Mouse (Mus musculus): Measurements from ENCODE around the gene Scp2.

The Scp2 gene

GRCm38 (mm10) chr4:108059601-108060379 is 85.0 kb downstream of the Scp2 start:
- no peak for DNase-seq (ENCODE audit: low spot score)

- peak; percentile 23 for DNase-seq (ENCODE audit: low spot score)
Observed at GRCm38 (mm10) chr4:108058166-108058565, 86.6 kb downstream of the Scp2 start.

DNA sequence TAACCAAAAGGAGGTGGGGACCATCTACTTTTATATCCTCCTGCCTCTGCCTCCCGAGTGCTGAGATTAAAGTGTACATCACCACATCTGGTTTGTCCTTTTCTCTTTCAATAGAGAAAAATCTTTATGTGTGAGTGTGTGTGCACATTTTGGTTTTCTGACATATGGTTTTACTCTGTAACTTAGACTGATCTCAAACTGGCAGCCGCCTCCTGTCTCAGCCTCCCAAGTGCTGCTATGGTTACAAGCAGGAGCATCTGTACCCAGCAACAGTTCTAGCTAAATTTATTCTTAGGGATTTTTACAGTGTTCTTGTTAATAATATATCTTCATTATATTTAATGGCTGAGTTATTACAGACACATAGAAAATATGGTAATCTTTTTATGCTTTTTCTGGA is 87.6 kb downstream of the Scp2 start:
- no peak for DNase-seq (ENCODE audit: low spot score)

- no peak for DNase-seq (ENCODE audit: low spot score)
Observed at GRCm38 (mm10) chr4:108055873-108056272, 88.9 kb downstream of the Scp2 start.

GRCm38 (mm10) chr4:108052673-108053072 is 92.1 kb downstream of the Scp2 start:
- DNase-seq (ENCODE audit: low spot score) = no peak

DNA sequence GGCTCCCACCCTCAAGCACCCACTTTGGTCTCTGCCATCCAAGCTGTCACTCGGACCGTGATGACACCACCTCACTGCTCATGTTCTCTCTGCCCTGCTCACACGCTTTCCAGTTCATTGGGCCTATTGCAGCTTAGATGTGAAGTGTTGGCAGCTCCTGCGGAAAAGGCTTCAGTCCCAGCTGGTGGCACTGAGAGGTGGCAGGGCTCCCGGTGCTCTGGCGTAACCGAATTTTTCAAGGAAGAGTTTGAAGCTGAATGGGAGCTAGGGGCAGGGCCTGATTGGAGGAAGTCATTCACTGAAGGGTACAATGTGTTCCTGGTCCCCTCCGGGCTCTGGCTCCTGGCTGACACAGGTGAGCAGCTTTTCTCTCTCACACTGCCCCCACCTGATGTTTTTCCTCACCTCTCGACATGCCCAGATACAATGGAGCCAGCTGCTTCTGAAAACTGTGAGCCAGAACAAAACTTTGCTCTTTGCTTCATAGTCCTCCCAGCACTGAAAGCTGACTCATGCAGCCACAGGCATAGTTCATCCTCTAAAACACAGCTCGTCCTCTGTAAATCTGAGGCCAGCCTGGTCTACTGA is 93.0 kb downstream of the Scp2 start:
- DNase-seq (ENCODE audit: low spot score) = peak; percentile 21

- DNase-seq (ENCODE audit: low spot score) = no peak
Observed at GRCm38 (mm10) chr4:108046136-108046535, 98.7 kb downstream of the Scp2 start.

DNA sequence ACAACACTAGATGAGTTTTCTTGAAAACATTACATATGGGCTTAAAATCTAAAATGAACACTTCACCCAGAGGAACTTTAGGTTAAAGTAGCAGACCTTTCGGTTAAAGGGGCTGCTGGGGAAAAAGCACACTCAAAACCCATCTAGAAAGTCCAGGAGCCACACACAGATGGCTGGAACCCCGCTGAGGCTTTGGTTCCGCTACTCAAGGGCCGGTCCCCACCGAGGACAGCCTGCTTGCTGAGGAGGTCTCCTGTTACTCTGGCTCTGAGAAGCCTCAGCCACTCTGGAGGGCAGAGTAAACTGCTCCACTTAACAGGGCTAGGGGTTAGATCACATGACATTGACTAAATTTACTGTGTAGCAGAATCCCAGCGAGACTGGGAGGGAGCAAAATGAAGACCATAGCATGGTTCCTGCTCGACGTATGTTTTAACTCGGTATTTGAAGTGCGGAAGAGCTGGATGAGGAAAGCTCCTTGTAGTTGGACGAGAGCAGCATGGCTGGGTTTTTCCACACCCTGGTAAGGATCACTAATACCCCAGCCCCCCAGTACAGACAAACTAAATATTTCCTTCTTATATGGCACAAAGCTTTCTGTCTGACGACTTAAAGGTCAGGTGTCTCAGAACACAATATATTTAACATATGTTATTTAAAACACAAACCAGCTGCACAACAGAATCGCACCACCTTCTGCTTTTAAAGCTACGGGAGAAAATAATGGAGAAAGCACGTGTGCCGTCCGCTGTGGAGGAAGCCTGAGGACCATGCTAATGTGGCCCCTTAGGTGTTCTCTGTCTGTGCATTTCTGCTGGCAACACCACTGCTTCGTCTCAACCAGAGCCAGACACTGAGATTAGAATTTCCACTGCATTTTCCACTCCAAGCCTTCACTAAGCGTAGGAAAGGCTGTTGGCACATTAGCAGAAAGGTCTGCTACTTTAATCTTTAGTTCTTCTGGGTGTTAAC is 99.4 kb downstream of the Scp2 start:
- DNase-seq (ENCODE audit: low spot score) = no peak

- DNase-seq (ENCODE audit: low spot score) = peak; percentile 8
Observed at GRCm38 (mm10) chr4:108037027-108037426, 107.8 kb downstream of the Scp2 start.

GRCm38 (mm10) chr4:108033041-108033764 is 111.6 kb downstream of the Scp2 start:
- DNase-seq (ENCODE audit: low spot score) = peak; percentile 21

GRCm38 (mm10) chr4:108032352-108032849 is 112.4 kb downstream of the Scp2 start:
- DNase-seq (ENCODE audit: low spot score) = no peak

GRCm38 (mm10) chr4:108031502-108032351 is 113.1 kb downstream of the Scp2 start:
- DNase-seq (ENCODE audit: low spot score) = peak; percentile 36

DNA sequence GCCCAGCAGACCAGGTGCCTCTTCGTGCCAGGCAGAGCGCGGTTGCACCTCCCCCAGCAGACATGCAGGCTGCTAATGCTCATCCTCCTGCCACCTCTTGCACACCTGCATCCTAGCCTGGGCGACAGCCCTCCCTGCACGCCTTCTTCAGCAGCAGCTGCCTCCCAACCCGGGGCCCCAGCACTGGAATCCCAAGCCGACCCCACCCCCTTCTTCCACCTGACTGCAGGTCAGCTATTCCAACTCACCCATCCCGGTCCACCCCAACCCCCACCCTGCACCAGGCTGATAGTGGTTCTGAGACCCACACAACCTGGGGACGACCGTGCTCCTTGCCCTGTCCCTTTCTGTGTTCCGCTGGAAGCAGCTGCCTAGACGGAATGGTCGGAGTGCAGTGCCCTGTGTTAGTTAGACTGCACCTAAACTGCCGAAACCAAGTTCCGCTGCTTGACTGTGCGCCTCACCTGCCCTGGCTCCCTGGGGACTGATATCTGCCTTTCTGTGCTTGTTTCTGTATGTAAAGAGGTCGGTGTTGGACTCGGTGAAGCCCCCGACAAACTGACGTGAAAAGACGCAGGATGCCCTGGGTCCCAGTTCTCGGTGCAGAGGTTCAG is 113.8 kb downstream of the Scp2 start:
- DNase-seq (ENCODE audit: low spot score) = no peak

DNA sequence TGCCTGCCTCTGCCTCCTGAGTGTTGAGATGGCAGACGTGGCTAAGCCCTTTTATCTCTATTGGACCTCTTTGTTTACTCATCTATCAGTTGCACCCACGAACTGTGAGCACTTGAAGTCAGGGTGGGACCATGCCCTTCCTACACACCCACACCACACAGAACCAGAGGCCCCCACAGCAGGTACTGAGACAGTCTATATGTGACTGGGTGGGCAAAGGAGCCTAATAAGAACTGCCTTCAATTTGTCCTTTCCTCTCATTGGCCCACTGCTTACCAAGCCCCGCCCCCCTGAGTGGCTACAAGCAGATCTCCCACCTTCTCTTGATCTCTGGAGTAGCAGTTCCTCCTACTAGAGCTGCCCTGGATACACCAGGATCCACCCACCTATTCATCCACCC is 118.6 kb downstream of the Scp2 start:
- DNase-seq (ENCODE audit: low spot score) = no peak

- DNase-seq (ENCODE audit: low spot score) = peak; percentile 78
Observed at GRCm38 (mm10) chr4:108025269-108025668, 119.5 kb downstream of the Scp2 start.

DNA sequence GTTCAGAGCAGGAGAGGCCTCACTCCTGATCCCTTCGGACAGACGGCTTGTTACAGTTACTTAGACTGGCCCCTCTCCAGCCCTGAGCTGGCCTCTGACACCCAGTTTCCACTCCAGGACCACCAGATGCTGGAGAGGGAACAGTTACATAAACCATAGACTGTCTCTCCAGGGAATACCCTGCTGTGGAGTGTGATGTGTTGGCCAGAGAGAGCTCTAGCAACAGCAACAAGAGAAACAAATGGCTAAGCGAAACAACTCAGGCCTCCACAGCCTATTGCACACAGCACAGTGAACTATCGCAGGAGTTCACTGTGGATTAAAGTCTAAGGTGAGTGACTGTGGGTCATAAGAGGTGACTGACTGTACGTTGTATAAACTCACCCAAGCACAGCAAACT is 120.2 kb downstream of the Scp2 start:
- DNase-seq (ENCODE audit: low spot score) = peak; percentile 60

- DNase-seq (ENCODE audit: low spot score) = no peak
Observed at GRCm38 (mm10) chr4:108023186-108023585, 121.6 kb downstream of the Scp2 start.

- no peak for DNase-seq (ENCODE audit: low spot score)
Observed at GRCm38 (mm10) chr4:108020178-108020577, 124.6 kb downstream of the Scp2 start.

- DNase-seq (ENCODE audit: low spot score) = no peak
Observed at GRCm38 (mm10) chr4:108018961-108019921, 125.6 kb downstream of the Scp2 start.
